Mouse (Mus musculus) liver, embryonic 16.5 days (tissue): ENCODE measurements around the gene Crtc1. TPM values are rescaled to one million over a fixed set of nuclear protein-coding genes. Genes with fewer than 3 reads are reported as not detected.

Experiments
- ATAC-seq: fragments of 200-750 bp; cut with Nextera tagmentation; 2 replicates; pipeline ENCODE4 v1.8.0; 2017; ENCODE audit warnings: low read depth, mild to moderate bottlenecking, moderate number of reproducible peaks, moderate library complexity
- H3K27ac ChIP-seq: fragments of 300-500 bp; sonication (generic); 2 replicates; pipeline ENCODE4 v1.5.1; 2014; ENCODE audit warnings: mild to moderate bottlenecking, low read length
- H3K27me3 ChIP-seq: fragments of 300-500 bp; sonication (generic); 2 replicates; pipeline ENCODE4 v1.6.1; 2014; ENCODE audit warnings: low read depth, low read length, mixed read lengths; ENCODE audit not compliant: control insufficient read depth, insufficient read depth
- H3K36me3 ChIP-seq: fragments of 300-500 bp; sonication (generic); 2 replicates; pipeline ENCODE4 v1.6.1; 2014; ENCODE audit warnings: mild to moderate bottlenecking; ENCODE audit not compliant: control insufficient read depth, insufficient read depth
- H3K4me1 ChIP-seq: fragments of 300-500 bp; sonication (generic); 2 replicates; pipeline ENCODE4 v1.6.1; 2014; ENCODE audit warnings: low read depth, low read length, mixed read lengths; ENCODE audit not compliant: control insufficient read depth
- H3K4me2 ChIP-seq: fragments of 300-500 bp; sonication (generic); 2 replicates; pipeline ENCODE4 v1.6.1; 2014; ENCODE audit warnings: low read depth, low read length, mixed read lengths
- H3K4me3 ChIP-seq: fragments of 300-500 bp; sonication (generic); 2 replicates; pipeline ENCODE4 v1.5.1; 2014; ENCODE audit warnings: low read depth, mild to moderate bottlenecking, low read length
- H3K9ac ChIP-seq: fragments of 300-500 bp; sonication (generic); 2 replicates; pipeline ENCODE4 v1.6.1; 2014; ENCODE audit warnings: low read depth, low read length
- H3K9me3 ChIP-seq: fragments of 300-500 bp; sonication (generic); replicated peaks from 2 replicates; pipeline ENCODE4 v1.6.1; 2016; ENCODE audit warnings: low read length; ENCODE audit not compliant: control insufficient read depth
- WGBS: fragments of 180-500 bp; shearing (Covaris S2); extraction: QIAGEN DNeasy Blood & Tissue Kit; methylation state at CpG from one replicate; pipeline ENCODE4 v1.1.7; 2014; ENCODE audit not compliant: insufficient replicate concordance; 5-methylcytosine and 5-hydroxymethylcytosine counted together
- polyA plus RNA-seq: library from polyadenylated mRNA; unstranded; fragments of >200 nt; fragmentation: Nextera tagmentation; extraction: Ambion mirVana; gene quantifications from 2 replicates; pipeline ENCODE4 v1.2.1, GENCODE M21; 2015

Gene Crtc1
- polyA plus RNA-seq, 1 experiment from 2014 or later = 3.9 TPM

DNA sequence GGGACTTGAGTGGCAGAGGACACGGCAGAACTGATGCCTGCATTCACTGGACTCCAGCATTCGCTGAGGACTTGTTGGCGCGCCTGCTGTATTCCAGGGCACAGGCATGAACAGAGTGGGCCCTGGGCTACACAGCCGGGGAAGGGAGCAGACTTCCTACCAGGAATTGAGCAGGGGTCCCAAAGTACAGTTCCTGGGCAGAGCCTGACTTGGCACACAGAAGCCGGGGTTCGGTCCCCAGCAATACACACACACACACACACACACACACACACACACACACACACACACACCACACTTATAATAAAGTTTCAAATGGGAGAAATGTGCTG, 435 bp upstream of the Crtc1 start:
- no peaks in the 10 kb centered on the region for H3K36me3 ChIP-seq
- H3K4me2 ChIP-seq = peak overlapping the region; percentile 97
- H3K4me3 ChIP-seq = peak overlapping the region; percentile 75
- H3K27me3 ChIP-seq = no peaks in the 10 kb centered on the region
- 2% methylated on average over 7 of the region's 7 CpGs for WGBS
- H3K9me3 ChIP-seq = no peaks in the 10 kb centered on the region
- H3K4me1 ChIP-seq = peaks cover 23% of the 10 kb centered on the region
- H3K9ac ChIP-seq = peak overlapping the region; percentile 69
- no peak for ATAC-seq
- peak overlapping the region; percentile 58; the same call in 1 of the 2 replicates for H3K27ac ChIP-seq

DNA sequence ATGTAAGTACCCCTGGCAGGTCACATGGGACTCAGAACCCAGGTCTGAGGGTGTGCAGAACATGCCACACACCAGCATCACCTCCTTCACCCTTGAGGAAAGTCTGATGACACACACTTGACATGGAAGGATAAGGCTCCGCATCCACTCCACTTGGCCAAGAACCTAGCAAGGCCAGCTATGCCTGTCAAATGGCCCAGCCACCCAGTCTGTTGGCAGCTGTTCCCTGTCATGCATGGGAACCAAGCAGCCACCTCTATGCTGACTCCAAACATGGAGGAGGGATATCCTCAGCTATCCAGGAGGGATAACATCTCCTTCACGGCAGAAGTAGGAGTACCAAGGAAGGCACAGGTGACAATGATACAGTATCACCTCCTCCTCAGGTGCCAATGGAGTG, 956 bp downstream of the Crtc1 start:
- Histone ChIP-seq H3K9ac (no peak overlapping the region), H3K4me1 (peaks cover 18% of the 10 kb centered on the region), H3K4me3 (peak overlapping the region; percentile 75), H3K36me3 (no peaks in the 10 kb centered on the region), H3K9me3 (no peaks in the 10 kb centered on the region), H3K27me3 (no peaks in the 10 kb centered on the region), H3K27ac (no peak overlapping the region), H3K4me2 (peak overlapping the region; percentile 97)
- WGBS = 82% methylated on average over 2 of the region's 2 CpGs
- ATAC-seq = no peak

DNA sequence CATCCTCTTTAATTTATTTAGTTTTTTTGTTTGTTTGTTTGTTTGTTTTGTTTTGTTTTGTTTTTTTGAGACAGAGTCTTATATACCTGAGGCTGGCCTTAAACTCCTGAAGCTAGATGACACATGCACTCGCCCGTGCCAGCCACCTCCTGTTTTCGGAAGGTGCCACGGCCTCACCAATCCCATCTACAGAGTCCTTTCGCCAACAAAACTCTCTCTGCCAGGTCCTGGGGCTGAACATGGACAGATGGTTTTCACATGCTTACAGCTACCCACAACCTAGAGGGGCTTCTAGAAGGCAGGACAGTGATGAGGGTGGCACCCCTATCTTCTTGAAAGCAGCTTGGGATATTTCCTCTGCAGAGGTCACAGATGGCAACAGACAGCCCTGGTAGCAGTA, 4.2 kb downstream of the Crtc1 start:
- Histone ChIP-seq H3K27me3 (no peaks in the 10 kb centered on the region), H3K4me1 (peaks cover 18% of the 10 kb centered on the region), H3K27ac (no peak overlapping the region), H3K9me3 (no peaks in the 10 kb centered on the region), H3K4me2 (no peak overlapping the region), H3K36me3 (no peaks in the 10 kb centered on the region), H3K4me3 (no peak overlapping the region), H3K9ac (no peak overlapping the region)
- WGBS = 82% methylated on average over 5 of the region's 5 CpGs
- no peak for ATAC-seq

DNA sequence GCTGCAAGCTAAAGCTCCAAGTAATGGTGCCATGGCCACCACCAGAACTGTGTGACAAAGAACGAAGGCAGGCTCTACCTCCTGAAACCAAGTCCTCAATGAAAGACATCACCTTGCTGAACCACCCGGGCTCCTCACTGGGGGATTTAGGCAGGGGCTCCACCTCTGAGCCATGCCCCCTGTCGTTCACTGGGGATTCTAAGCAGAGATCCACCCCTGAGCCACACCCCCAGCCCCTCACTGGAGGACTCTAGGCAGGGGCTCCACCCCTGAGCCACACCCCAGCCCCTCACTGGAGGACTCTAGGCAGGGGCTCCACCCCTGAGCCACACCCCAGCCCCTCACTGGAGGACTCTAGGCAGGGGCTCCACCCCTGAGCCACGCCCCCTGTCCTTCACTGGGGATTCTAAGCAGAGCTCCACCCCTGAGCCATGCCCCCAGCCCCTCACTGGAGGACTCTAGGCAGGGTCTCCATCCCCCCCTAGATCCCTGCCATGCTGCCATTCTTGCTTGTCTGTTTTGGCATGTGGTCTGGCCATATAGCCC, 6.3 kb downstream of the Crtc1 start:
- WGBS = 52% methylated on average over 4 of the region's 4 CpGs
- H3K27ac ChIP-seq = no peak overlapping the region

DNA sequence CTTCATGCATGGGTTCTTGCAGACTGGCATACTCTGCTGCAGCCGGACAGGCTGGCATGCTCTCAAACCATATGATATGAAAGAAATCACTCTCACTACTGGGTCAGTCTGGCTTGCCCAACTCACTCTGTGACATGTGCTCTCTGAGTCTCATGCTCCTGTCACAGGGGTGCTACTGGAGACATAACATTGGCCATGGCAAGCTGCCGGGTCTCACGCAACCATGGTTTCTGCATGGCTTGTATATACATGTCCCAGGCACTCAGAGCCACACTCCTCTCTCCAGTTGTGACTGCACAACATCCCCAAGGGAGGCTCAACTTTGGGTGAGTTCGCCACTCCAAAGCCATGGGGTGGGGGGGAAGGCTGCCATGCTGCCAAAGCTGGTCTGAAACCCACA, 8.2 kb downstream of the Crtc1 start:
- H3K9ac ChIP-seq = no peak overlapping the region
- ATAC-seq = no peak
- no peak overlapping the region for H3K4me3 ChIP-seq
- H3K4me2 ChIP-seq = no peak overlapping the region
- H3K4me1 ChIP-seq = peaks cover 5% of the 10 kb centered on the region
- no peaks in the 10 kb centered on the region for H3K9me3 ChIP-seq
- no peak overlapping the region for H3K27ac ChIP-seq
- 83% methylated on average over 4 of the region's 4 CpGs for WGBS
- H3K36me3 ChIP-seq = no peaks in the 10 kb centered on the region
- H3K27me3 ChIP-seq = no peaks in the 10 kb centered on the region

More for the DNA sequence above, 6.3 kb downstream of the Crtc1 start:
- Histone ChIP-seq H3K4me2 (no peak overlapping the region), H3K9me3 (no peaks in the 10 kb centered on the region), H3K27me3 (no peaks in the 10 kb centered on the region), H3K9ac (no peak overlapping the region), H3K4me1 (peaks cover 4% of the 10 kb centered on the region; the same call in 1 of the 2 replicates), H3K36me3 (no peaks in the 10 kb centered on the region), H3K4me3 (no peak overlapping the region)
- peak; percentile 52 for ATAC-seq

DNA sequence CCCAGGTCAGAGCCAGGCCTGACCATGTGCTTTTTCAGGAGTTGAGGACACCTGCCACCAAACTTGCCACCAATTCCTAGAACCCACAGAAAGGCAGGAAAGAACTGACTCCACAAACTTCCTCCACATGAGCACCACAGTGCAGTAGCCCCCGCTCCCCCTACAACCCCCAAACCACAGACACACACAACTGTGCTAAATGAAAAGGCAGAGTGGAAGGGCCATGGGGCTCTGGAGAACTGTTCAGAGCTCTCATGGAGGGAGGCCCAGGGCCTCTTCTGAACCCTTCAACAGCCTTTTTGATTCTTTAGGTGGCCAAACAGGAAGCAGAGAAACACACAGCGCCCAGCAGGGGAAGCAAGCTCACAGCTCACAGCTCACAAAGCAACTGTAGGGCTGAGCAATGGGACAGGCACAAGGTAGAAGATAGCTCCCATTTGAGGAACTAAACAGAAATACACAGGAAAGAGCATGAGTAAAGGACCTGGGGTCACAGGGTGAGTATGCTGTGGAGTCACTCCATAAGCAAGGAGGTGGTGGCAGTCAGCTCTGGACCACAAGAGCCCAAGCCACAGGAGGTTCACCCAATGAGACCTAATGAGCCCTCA, 13.0 kb downstream of the Crtc1 start:
- Histone ChIP-seq H3K4me1 (peaks cover 18% of the 10 kb centered on the region), H3K4me3 (no peak overlapping the region), H3K4me2 (no peak overlapping the region), H3K36me3 (no peaks in the 10 kb centered on the region), H3K27ac (peak overlapping the region; percentile 37; the same call in 1 of the 2 replicates), H3K9me3 (no peaks in the 10 kb centered on the region), H3K27me3 (no peaks in the 10 kb centered on the region), H3K9ac (no peak overlapping the region)
- WGBS = 49% methylated on average over 2 of the region's 2 CpGs
- no peak for ATAC-seq

DNA sequence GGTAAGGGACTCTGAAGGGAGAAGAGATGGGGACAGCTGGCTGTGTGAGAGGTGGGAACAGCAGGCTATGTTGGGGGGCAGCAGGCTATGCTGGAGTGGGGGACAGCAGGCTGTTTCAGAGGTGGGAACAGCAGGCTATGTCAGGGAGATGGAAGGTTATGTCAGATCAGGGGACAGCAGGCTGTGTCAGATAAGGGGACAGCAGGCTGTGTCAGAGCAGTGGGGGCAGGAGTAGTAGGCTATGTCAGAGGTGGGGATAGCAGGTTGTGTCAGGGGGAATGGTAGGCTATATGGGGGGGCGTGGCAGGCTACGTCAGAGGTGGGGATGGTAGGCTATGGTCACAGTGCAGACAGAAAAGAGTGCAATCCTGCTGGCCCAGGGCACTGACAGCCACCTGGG, 16.7 kb downstream of the Crtc1 start:
- ATAC-seq = peak; percentile 75
- 47% methylated on average over 2 of the region's 2 CpGs for WGBS
- Histone ChIP-seq H3K27me3 (no peaks in the 10 kb centered on the region), H3K27ac (peak overlapping the region; percentile 52), H3K4me1 (peaks cover 38% of the 10 kb centered on the region), H3K36me3 (no peaks in the 10 kb centered on the region), H3K9me3 (no peaks in the 10 kb centered on the region), H3K4me3 (no peak overlapping the region), H3K4me2 (no peak overlapping the region; the same call in 1 of the 2 replicates), H3K9ac (no peak overlapping the region)

DNA sequence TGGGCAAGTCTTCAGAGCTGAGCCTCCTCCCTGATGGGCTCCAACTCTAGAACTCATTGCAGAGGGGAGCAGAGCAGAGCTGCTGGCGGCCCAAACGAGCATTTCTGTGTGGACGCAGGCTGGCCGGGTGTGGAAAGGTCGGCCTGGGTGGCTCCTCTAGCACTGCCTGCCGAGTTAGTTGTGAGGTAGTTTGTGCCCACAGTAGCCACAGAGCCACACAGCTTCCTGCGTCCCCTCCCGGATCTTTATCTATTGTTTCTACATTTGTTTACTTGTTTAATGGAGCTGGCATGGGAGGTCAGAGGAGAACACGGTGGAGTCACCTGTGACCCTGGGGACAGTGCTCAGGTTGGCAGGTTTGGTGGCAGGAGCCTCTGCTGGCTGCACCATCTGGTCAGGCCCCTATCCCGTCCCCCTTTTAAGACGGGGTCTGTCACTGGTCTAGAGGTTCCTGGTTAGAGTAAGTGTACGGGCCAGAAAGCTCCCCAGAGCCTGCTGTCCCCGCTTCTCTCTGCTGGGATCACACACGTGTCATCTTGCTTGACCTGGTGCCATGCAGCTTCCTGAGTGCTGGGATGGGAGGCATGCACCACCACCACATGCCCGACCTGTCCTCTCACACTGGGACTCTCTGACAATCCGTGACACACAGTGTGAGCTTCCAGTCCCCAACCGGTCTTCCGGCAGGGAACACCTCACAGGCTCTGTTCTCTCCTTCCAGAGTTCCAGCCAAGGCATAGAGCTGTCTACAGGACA, 17.9 kb downstream of the Crtc1 start:
- Histone ChIP-seq H3K27me3 (no peaks in the 10 kb centered on the region), H3K9me3 (no peaks in the 10 kb centered on the region), H3K4me3 (no peak overlapping the region), H3K4me2 (no peak overlapping the region), H3K9ac (no peak overlapping the region), H3K36me3 (no peaks in the 10 kb centered on the region), H3K27ac (no peak overlapping the region), H3K4me1 (peaks cover 45% of the 10 kb centered on the region)
- no peak for ATAC-seq
- WGBS = 43% methylated on average over 18 of the region's 18 CpGs
